Comparison of ENCODE assay signal across 22 mouse cellular contexts in the genomic region with DNA sequence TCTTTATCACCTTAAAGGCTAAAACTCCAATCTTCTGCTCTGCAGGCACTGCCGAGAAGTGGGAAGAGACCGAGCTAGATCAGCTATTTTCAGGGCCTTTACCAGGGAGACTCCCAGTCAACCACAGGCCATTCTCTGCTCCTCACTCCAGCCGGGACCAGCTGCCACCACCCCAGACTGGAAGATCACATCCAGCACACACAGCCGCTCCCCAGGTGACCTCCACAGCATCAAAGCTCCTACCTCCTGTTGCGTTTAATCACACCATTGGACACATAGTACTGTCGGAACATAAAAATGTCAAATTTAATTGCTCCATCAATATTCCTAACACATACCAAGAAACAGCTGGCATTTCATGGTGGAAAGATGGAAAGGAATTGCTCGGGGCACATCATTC. TPM values are rescaled to one million over a fixed set of nuclear protein-coding genes. Genes with fewer than 3 reads are reported as not detected.
"Had no signal": no experiment of that assay in that cellular context is flagged by ENCODE, and none has a peak within 500 bp of the region (broad histone marks: within the 10 kb centered on the region; RNA-seq: fewer than 3 reads in every experiment).

No protein-coding gene starts in this region.

- H3K27me3 ChIP-seq: limb, embryonic 15.5 days; midbrain, embryonic 13.5 days had no signal

- H3K27ac ChIP-seq: kidney, postnatal 0 days; limb, embryonic 15.5 days; liver, embryonic 14.5 days; macrophage; midbrain, embryonic 10.5 days; midbrain, embryonic 13.5 days had no signal

- H3K9ac ChIP-seq: limb, embryonic 15.5 days; liver, embryonic 14.5 days; liver, postnatal 0 days; lung, embryonic 14.5 days; midbrain, embryonic 13.5 days had no signal

- H3K4me1 ChIP-seq: limb, embryonic 15.5 days; midbrain, embryonic 10.5 days; midbrain, embryonic 13.5 days had no signal

- H3K4me2 ChIP-seq: limb, embryonic 15.5 days; liver, embryonic 11.5 days; lung, embryonic 14.5 days; midbrain, embryonic 13.5 days had no signal

- H3K4me3 ChIP-seq: limb, embryonic 15.5 days; midbrain, embryonic 10.5 days; midbrain, embryonic 13.5 days; myocyte had no signal

- DNase-seq: kidney, adult 18-20 months; kidney, adult 9 months; kidney, postnatal 36 days; left cerebral cortex, postnatal 4 days; liver, postnatal 0 days; lung, embryonic 14.5 days; retina, postnatal 1 day; right cerebral cortex, postnatal 25 days; thymus, adult 18-20 months; thymus, postnatal 36 days had no signal

- H3K36me3 ChIP-seq: midbrain, embryonic 10.5 days; midbrain, embryonic 13.5 days had no signal

- H3K9me3 ChIP-seq: limb, embryonic 15.5 days; midbrain, embryonic 10.5 days; midbrain, embryonic 13.5 days had no signal

- ATAC-seq: intestine, embryonic 16.5 days; liver, postnatal 0 days; lung, postnatal 0 days; midbrain, embryonic 13.5 days; midbrain, embryonic 16.5 days had no signal

RNA-seq across cellular contexts. Expression of a gene that starts 30.4 kb away (rescaled TPM):
- total RNA-seq: monocyte, adult 5-6 weeks had no signal
